Mouse (Mus musculus) MEL (cell line): ENCODE data around the gene Hnrnpl.

Experiments
- BHLHE40 ChIP-seq: IDR thresholded peaks from 2 replicates; pipeline ENCODE4 v1.6.1; 2012; ENCODE audit warnings: low read depth, mild to moderate bottlenecking, inconsistent platforms, low read length, improper control_type of control experiment, borderline replicate concordance
- CHD1 ChIP-seq: IDR thresholded peaks from 2 replicates; pipeline ENCODE4 v1.6.1; 2012; ENCODE audit warnings: low read depth, mild to moderate bottlenecking, inconsistent platforms, low read length, improper control_type of control experiment
- CTCF ChIP-seq, 3 experiments: IDR thresholded peaks in 2 of 3; conservative IDR thresholded peaks in 1 of 3; 2 replicates each; pipeline ENCODE4 v1.5.1; 2011 to 2012; ENCODE audit warnings: low read length in 3 of 3, low read depth in 2 of 3, mild to moderate bottlenecking in 2 of 3, improper control_type of control experiment in 1 of 3, inconsistent platforms in 1 of 3, mixed read lengths in 1 of 3, moderate library complexity in 1 of 3; ENCODE audit not compliant: control insufficient read depth in 1 of 3, insufficient read depth in 1 of 3, poor library complexity in 1 of 3, severe bottlenecking in 1 of 3
- ELF1 ChIP-seq: IDR thresholded peaks from 2 replicates; pipeline ENCODE4 v1.6.1; 2014; ENCODE audit warnings: low read depth, mild to moderate bottlenecking, inconsistent platforms, low read length, improper control_type of control experiment, moderate library complexity
- GATA1 ChIP-seq: IDR thresholded peaks from 2 replicates; pipeline ENCODE4 v1.6.1; 2011; ENCODE audit warnings: low read depth, low read length, improper control_type of control experiment
- KAT2A ChIP-seq: conservative IDR thresholded peaks from 2 replicates; pipeline ENCODE4 v1.6.1; 2012; ENCODE audit warnings: low read depth, low read length, improper control_type of control experiment, inconsistent platforms
- MAX ChIP-seq: IDR thresholded peaks from 2 replicates; pipeline ENCODE4 v1.6.1; 2011; ENCODE audit warnings: low read length, improper control_type of control experiment
- NELFE ChIP-seq: IDR thresholded peaks from 2 replicates; pipeline ENCODE4 v1.6.1; 2011; ENCODE audit warnings: low read depth, low read length, improper control_type of control experiment
- POLR2A ChIP-seq, 2 experiments: IDR thresholded peaks; 2 replicates each; pipeline ENCODE4 v1.6.1; 2011 to 2012; ENCODE audit warnings: low read length in 2 of 2, mild to moderate bottlenecking in 2 of 2, control low read depth in 1 of 2, improper control_type of control experiment in 1 of 2, low read depth in 1 of 2, moderate library complexity in 1 of 2; ENCODE audit not compliant: control insufficient read depth in 1 of 2, insufficient read depth in 1 of 2, poor library complexity in 1 of 2
- SMC3 ChIP-seq: IDR thresholded peaks from 2 replicates; pipeline ENCODE4 v1.6.1; 2011; ENCODE audit warnings: low read depth, low read length, improper control_type of control experiment
- UBTF ChIP-seq: IDR thresholded peaks from 2 replicates; pipeline ENCODE4 v1.6.1; 2012; ENCODE audit warnings: low read depth, mild to moderate bottlenecking, inconsistent platforms, low read length, improper control_type of control experiment, moderate library complexity, borderline replicate concordance; ENCODE audit not compliant: insufficient read depth
- USF2 ChIP-seq, 2 experiments: IDR thresholded peaks; 2 replicates each; pipeline ENCODE4 v1.6.1; 2011 to 2012; ENCODE audit warnings: improper control_type of control experiment in 2 of 2, low read length in 2 of 2, borderline replicate concordance in 1 of 2, inconsistent platforms in 1 of 2, low read depth in 1 of 2, mild to moderate bottlenecking in 1 of 2; ENCODE audit not compliant: insufficient read depth in 1 of 2
- ZNF384 ChIP-seq: IDR thresholded peaks from 2 replicates; pipeline ENCODE4 v1.6.1; 2012; ENCODE audit warnings: low read depth, mild to moderate bottlenecking, inconsistent platforms, low read length, improper control_type of control experiment

DNA sequence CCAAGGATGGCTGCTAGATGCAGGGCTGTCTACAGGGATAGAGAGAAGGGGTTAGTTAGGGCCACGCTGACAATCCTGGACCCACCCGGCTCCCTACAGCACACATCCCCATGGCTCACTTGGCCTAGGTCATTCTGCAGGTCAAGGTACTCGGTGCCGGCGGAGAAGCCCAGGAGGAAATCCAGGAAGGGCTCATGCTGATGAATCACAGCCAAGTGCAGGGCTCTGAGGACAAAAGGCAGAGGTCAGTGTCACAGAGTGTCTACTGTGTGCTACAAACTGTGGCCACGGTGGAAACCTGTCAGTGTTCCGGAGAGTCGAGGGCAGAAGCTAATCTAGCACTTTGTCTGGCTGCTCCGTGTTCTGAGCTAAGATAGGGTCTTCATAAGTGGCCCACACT lies 46.4 kb upstream of the Hnrnpl start:
- TF ChIP-seq CTCF (IDR thresholded peaks at IDR 0.05 in 2 of 3, conservative IDR thresholded peaks at IDR 0.05 in 1 of 3; ENCODE audit: control insufficient read depth in 1 of 3, insufficient read depth in 1 of 3, low read depth in 2 of 3, low read length in 3 of 3, poor library complexity in 1 of 3, severe bottlenecking in 1 of 3) (no peak), UBTF (no peak), ELF1 (no peak), SMC3 (no peak), BHLHE40 (no peak), GATA1 (no peak), NELFE (no peak), KAT2A (no peak), ZNF384 (no peak), POLR2A (IDR thresholded peaks at IDR 0.05; ENCODE audit: control insufficient read depth in 1 of 2, insufficient read depth in 1 of 2, low read depth in 1 of 2, low read length in 2 of 2, poor library complexity in 1 of 2) (no peak), CHD1 (no peak), MAX (no peak), USF2 (IDR thresholded peaks at IDR 0.05; ENCODE audit: borderline replicate concordance in 1 of 2, insufficient read depth in 1 of 2, low read depth in 1 of 2, low read length in 2 of 2) (no peak)
